Comparison of ENCODE assay signal across 19 mouse cellular contexts in the genomic region with DNA sequence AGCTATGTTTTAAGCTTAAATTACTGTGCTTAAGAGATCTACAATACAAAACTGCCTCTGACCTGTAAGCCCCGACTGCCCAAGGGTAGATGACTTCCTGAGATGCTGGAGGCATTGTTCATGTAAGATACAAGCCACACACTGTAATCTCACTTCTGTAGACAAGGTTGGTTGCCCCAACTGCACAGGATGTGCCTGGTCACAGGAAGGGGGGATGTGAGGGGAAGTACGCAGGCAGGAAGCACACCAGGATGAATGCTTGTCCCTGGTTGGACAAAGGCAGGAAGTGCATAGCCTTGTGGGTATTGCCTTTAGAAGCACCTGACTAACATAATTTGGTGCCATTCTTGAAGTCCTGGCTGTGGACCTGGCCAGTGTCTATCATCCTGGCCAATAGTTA. TPM values are rescaled to one million over a fixed set of nuclear protein-coding genes. Genes with fewer than 3 reads are reported as not detected.
A peak's percentile ranks its signal among the peaks of the same experiment; 100 is the strongest.
DNase-seq lines count a peak whose midpoint lies in the region; ATAC-seq and TF ChIP-seq lines count a peak whose summit lies in the region.
"Had no signal": no experiment of that assay in that cellular context is flagged by ENCODE, and none has a peak within 500 bp of the region (broad histone marks: within the 10 kb centered on the region; RNA-seq: fewer than 3 reads in every experiment).

No protein-coding gene starts in this region.

- H3K36me3 ChIP-seq in lung, postnatal 0 days (ENCODE audit: insufficient read depth, low read length) = no peaks in the 10 kb centered on the region
- peaks cover 5% of the 10 kb centered on the region; the same call in 1 of the 2 replicates for H3K36me3 ChIP-seq in ES-E14 (ENCODE audit: control insufficient read depth, insufficient read depth, low read length, poor library complexity, severe bottlenecking)
- H3K36me3 ChIP-seq: midbrain, embryonic 13.5 days; neural tube, embryonic 12.5 days; stomach, embryonic 15.5 days had no signal

- H3K27ac ChIP-seq in lung, postnatal 0 days (ENCODE audit: low read length) = no peak overlapping the region
- no peak overlapping the region for H3K27ac ChIP-seq in ES-E14 (ENCODE audit: insufficient read depth, low read depth, low read length, poor library complexity, severe bottlenecking)
- H3K27ac ChIP-seq: layer of hippocampus, adult 2 months; midbrain, embryonic 13.5 days; neural tube, embryonic 12.5 days; stomach, embryonic 15.5 days had no signal

- H3K9ac ChIP-seq in lung, postnatal 0 days (replicated peaks; ENCODE audit: low read depth) = no peak overlapping the region
- H3K9ac ChIP-seq in ES-E14 (ENCODE audit: insufficient read depth, low read depth, low read length, poor library complexity, severe bottlenecking) = peak overlapping the region; percentile 46; the same call in 1 of the 2 replicates
- H3K9ac ChIP-seq: midbrain, embryonic 13.5 days; neural tube, embryonic 12.5 days; stomach, embryonic 15.5 days had no signal

- no peak for TF ChIP-seq CTCF in lung, postnatal 0 days (IDR thresholded peaks at IDR 0.05)

- H3K27me3 ChIP-seq in lung, postnatal 0 days (replicated peaks; ENCODE audit: insufficient read depth, low read length) = no peaks in the 10 kb centered on the region
- H3K27me3 ChIP-seq: midbrain, embryonic 13.5 days; neural tube, embryonic 12.5 days; stomach, embryonic 15.5 days had no signal

- intact Hi-C loops in left cerebral cortex, postnatal 25 days (cut with DNase I) = loop anchor here (10.0 kb wide), 1 partner anchor 228 kb away; a partner anchor contains a TSS

- H3K4me1 ChIP-seq in lung, postnatal 0 days (ENCODE audit: insufficient read depth, low read depth, low read length) = no peaks in the 10 kb centered on the region
- H3K4me1 ChIP-seq in ES-E14 (ENCODE audit: control insufficient read depth in 2 of 2, insufficient read depth in 2 of 2, low read length in 2 of 2, poor library complexity in 1 of 2) = peaks cover 0 to 2% of the 10 kb centered on the region in 2 experiments; a peak in 1 of 4 replicates
- H3K4me1 ChIP-seq: midbrain, embryonic 13.5 days; neural tube, embryonic 12.5 days; stomach, embryonic 15.5 days had no signal

- in situ Hi-C loops in ES-E14 (cut with MboI; ENCODE audit: low sequenced_read_pairs in 2 of 2, unreplicated experiment in 2 of 2) = no loop called here

- no peak for TF ChIP-seq EP300 in lung, postnatal 0 days (IDR thresholded peaks at IDR 0.05)

- peak; percentile 22 for DNase-seq in lung, postnatal 0 days (ENCODE audit: low spot score)
- no peak for DNase-seq in lung, postnatal 36 days
- no peak for DNase-seq in ES-E14 (ENCODE audit: low read depth, low spot score)
- DNase-seq in yolk sac, embryonic 10.5 days (ENCODE audit: low spot score) = peak; percentile 50
- DNase-seq in frontal cortex, postnatal 36 days (ENCODE audit: low spot score in 2 of 2) = no peak
- DNase-seq in left cerebral cortex, postnatal 25 days (ENCODE audit: low spot score in 2 of 2) = no peak
- DNase-seq: cerebellum, adult 8-10 months; heart, adult 11 months; heart, postnatal 10 days; kidney, adult 8-10 months; lung, postnatal 10 days had no signal

- no peaks in the 10 kb centered on the region for H3K9me3 ChIP-seq in lung, postnatal 0 days (ENCODE audit: low read length)
- no peaks in the 10 kb centered on the region for H3K9me3 ChIP-seq in ES-E14 (ENCODE audit: control insufficient read depth, insufficient read depth, low read depth, low read length)
- H3K9me3 ChIP-seq: midbrain, embryonic 13.5 days; neural tube, embryonic 12.5 days; stomach, embryonic 15.5 days had no signal

- H3K4me3 ChIP-seq in lung, postnatal 0 days (ENCODE audit: low read depth, low read length) = no peak overlapping the region
- peak overlapping the region; percentile 34 to 55; a peak in 3 of 4 replicates for H3K4me3 ChIP-seq in ES-E14 (ENCODE audit: insufficient read depth in 1 of 2, low read depth in 1 of 2, low read length in 2 of 2, poor library complexity in 1 of 2, severe bottlenecking in 1 of 2)
- H3K4me3 ChIP-seq: layer of hippocampus, adult 2 months; midbrain, embryonic 13.5 days; neural tube, embryonic 12.5 days; stomach, embryonic 15.5 days had no signal

- ATAC-seq in lung, postnatal 0 days = peak; percentile 44; the same call in 1 of the 2 replicates
- ATAC-seq in megakaryocyte, adult 5-6 weeks (ENCODE audit: poor library complexity, severe bottlenecking) = peak; percentile 59
- no peak for ATAC-seq in frontal cortex, adult (ENCODE audit: low TSS enrichment)
- ATAC-seq: hindbrain, embryonic 16.5 days; midbrain, embryonic 13.5 days had no signal

- no peak overlapping the region for H3K4me2 ChIP-seq in lung, postnatal 0 days (replicated peaks; ENCODE audit: low read depth, low read length)
- H3K4me2 ChIP-seq: liver, embryonic 11.5 days; midbrain, embryonic 13.5 days; neural tube, embryonic 12.5 days; stomach, embryonic 15.5 days had no signal

- WGBS in lung, postnatal 0 days = 58% methylated on average over 2 of the region's 2 CpGs

TF ChIP-seq in ES-E14, 5 proteins besides CTCF, POLR2A, EP300 and RAD21:
- TF ChIP-seq MAFK (IDR thresholded peaks at IDR 0.05; ENCODE audit: insufficient read depth, low read depth, low read length) (no peak), ZNF384 (IDR thresholded peaks at IDR 0.05; ENCODE audit: low read depth, low read length) (no peak), CHD2 (IDR thresholded peaks at IDR 0.05; ENCODE audit: low read depth, low read length) (no peak)

RNA-seq across cellular contexts. Expression of a gene that starts 12.8 kb away (rescaled TPM):
- 6.0 and 7.6 TPM in 2 replicates for polyA plus RNA-seq in lung, postnatal 0 days (2015; fragmentation: Nextera tagmentation; extraction: Ambion mirVana)
- 9.8 and 11.3 TPM in 2 replicates for total RNA-seq in ES-E14 (2012; rRNA removed)
- total RNA-seq in megakaryocyte, adult 5-6 weeks (2015) = 0.14 TPM in 1 of 2 replicates, not detected in the other
- 0.15 and 0.53 TPM in 2 replicates for total RNA-seq in megakaryocyte, adult 5-6 weeks (2017)
- total RNA-seq in left cerebral cortex, postnatal 25 days (2021) = 1 to 10 TPM; 4.6 to 5.5 TPM

RNA-seq across cellular contexts. Expression of a gene that starts 13.0 kb away (rescaled TPM):
- polyA plus RNA-seq in lung, postnatal 0 days (2015; fragmentation: Nextera tagmentation; extraction: Ambion mirVana) = 641 and 670 TPM in 2 replicates
- total RNA-seq in ES-E14 (2012; rRNA removed) = 1,485 and 1,755 TPM in 2 replicates
- total RNA-seq in megakaryocyte, adult 5-6 weeks (2015) = 1,940 and 2,009 TPM in 2 replicates
- 1,458 and 1,666 TPM in 2 replicates for total RNA-seq in megakaryocyte, adult 5-6 weeks (2017)
- total RNA-seq in left cerebral cortex, postnatal 25 days (2021) = 100 to 1,000 TPM; 266 to 275 TPM

RNA-seq across cellular contexts. Expression of a gene that starts 19.1 kb away (rescaled TPM):
- 1.1 TPM in 2 replicates for polyA plus RNA-seq in lung, postnatal 0 days (2015; fragmentation: Nextera tagmentation; extraction: Ambion mirVana)
- 9.1 and 12.9 TPM in 2 replicates for total RNA-seq in ES-E14 (2012; rRNA removed)
- 1.4 and 1.6 TPM in 2 replicates for total RNA-seq in megakaryocyte, adult 5-6 weeks (2015)
- 2.2 and 2.6 TPM in 2 replicates for total RNA-seq in megakaryocyte, adult 5-6 weeks (2017)
- 10 to 100 TPM; 11.7 to 13.5 TPM for total RNA-seq in left cerebral cortex, postnatal 25 days (2021)

Comparison
In these comparisons a context has a peak if more than half of its experiments do, and no peak if none do; other contexts are left out.
1. DNase-seq: peak in lung, postnatal 0 days (single experiment) and yolk sac, embryonic 10.5 days (single experiment); none in lung, postnatal 36 days (single experiment), ES-E14 (single experiment), frontal cortex, postnatal 36 days (0 of 2) and left cerebral cortex, postnatal 25 days (0 of 2).